Mouse (Mus musculus): Measurements from ENCODE around the gene Rps21.

The Rps21 gene

DNA sequence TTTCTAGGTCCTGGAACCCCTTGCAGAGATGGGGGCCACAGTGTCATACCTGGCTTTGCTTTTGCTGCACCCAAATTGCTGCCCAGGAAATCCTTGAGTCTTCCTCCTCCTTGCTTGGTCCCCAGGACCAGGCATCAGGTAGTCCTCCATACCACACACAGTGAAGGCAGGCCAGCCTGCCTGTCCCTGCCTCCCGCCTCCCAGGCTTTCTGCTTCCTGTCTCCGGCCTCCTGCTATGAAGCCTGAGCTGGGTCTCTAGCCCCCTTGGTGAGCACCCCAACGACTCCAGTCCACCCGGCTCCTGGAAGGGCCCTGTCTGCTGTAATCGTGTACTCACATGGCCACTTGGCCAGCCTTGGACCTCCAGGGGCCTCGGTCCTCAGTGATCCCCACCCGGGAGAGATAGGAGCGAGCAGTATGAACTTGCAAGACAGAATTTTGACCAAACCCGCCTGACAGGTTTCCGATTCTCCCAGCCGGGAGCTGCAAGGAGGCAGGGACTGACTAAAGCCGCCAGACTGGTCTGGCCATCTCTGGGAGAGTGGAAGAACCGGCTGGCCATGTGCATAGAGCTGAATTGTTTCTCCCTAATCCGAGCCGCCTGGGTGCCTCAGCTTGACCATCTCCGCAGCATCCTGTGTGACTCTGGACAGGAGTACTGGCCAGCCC lies 32.4 kb downstream of the Rps21 start, which contains the start of gene Rbbp8nl:
Gene Rbbp8nl, minus strand, starts transcription at position 440 of the 669 bp plus-strand sequence.
- DNase-seq (ENCODE audit: low read depth, low spot score), result no peak

DNA sequence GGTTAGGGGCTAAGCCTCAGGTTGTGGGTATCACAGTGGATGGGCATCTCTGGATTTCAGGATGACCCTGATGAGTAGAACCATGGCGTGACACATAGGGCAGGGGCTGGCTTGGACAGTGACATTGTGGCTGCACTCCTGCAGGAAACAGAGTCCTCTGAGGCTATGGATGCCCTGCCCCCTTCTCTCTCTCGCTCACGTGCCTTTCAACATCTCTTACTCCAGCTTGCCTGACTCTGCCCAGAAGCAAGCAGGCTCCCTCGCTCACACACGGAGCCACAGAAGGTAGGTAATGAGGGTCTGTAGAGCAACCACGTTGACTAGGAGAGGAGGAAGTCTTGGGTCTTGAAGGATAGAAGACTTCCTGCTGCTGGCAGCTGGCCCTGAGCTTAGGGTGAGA lies 33.3 kb downstream of the Rps21 start:
- DNase-seq (ENCODE audit: low read depth, low spot score), result no peak

DNA sequence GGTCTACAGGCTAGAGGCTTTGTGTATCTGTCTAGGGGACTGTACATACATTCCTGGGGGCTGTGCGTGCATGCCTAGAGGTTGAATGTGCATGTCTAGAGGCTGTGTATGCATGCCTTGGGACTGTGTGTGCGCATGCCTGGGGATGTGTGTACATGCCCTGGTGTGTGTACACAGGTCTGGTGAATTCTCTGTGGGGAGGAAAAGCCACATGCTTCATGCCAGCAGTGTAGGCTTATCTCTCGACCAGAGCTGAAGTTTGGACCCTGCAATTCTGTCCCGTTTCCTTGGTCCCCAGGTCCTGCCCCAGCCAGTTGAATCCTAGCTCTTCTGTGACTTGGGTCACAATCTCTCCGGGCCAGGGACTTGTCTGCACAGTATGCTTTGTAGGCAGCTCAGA lies 34.4 kb downstream of the Rps21 start:
- DNase-seq (ENCODE audit: low read depth, low spot score), result no peak

DNA sequence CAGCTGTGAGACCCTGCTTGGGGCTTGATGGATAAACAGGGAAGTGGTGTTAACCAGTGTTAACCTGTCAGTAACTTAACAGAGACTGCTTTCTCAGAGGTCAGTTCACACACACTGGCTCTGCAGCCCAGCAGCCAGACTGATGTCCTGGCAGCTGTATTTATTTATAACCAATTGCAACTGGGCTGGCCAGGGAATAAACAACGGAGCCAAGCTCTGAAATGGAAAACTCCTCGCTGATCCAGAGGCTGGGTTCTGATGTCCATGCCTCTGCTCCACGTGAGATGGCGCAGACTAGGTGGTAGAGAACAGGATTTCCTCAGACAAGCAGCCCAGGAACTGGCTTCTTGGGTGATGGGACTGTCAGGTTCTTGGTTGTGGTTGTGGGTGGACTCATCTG lies 34.8 kb downstream of the Rps21 start:
- DNase-seq (ENCODE audit: low read depth, low spot score), result no peak

DNA sequence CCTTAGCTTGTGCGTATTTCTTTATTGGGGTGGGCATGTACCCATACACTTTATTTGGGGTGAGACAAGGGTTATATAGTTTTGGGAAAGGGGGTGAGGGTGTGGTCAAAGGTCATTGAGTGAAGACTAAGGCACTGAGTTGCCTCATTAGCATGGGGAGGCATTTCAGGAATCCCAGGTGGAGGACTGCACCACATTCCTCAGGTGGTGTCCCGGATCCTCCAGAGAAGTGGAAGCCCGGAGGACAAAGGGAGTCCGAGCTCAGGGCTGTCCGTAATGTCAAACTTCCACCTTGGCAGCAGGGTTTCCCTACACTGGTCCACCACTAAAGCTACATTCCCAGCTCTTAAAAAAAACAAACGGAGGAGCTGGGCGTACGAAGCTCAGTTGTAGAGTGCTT lies 35.7 kb downstream of the Rps21 start:
- no peak for DNase-seq (ENCODE audit: low read depth, low spot score)

DNA sequence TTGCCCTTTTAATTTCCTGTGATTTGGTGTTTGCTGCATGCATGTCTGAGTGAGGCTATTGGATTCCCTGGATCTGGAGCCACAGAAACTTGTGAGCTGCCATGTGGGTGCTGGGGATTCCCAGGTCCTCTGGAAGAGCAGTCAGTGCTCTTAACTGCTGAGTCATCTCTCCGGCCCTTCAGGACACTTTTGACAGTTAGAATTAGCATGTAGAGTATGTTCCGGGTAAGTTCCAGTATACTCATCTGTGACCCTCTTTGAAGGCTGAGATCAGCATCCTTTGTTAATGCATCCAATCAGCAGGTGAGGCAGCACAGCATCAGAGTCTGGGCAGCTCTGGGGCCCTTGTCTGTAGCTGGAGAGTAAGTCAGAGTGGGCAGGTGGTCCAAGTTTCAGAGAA lies 43.1 kb downstream of the Rps21 start:
- no peak for DNase-seq (ENCODE audit: low read depth, low spot score)

- DNase-seq (ENCODE audit: low read depth, low spot score), result no peak
Observed at GRCm38 (mm10) chr2:180300771-180301170, 43.6 kb downstream of the Rps21 start.

- DNase-seq (ENCODE audit: low read depth, low spot score), result no peak
Observed at GRCm38 (mm10) chr2:180302201-180302600, 45.0 kb downstream of the Rps21 start.

- no peak for DNase-seq (ENCODE audit: low read depth, low spot score)
Observed at GRCm38 (mm10) chr2:180303468-180303867, 46.3 kb downstream of the Rps21 start.

DNA sequence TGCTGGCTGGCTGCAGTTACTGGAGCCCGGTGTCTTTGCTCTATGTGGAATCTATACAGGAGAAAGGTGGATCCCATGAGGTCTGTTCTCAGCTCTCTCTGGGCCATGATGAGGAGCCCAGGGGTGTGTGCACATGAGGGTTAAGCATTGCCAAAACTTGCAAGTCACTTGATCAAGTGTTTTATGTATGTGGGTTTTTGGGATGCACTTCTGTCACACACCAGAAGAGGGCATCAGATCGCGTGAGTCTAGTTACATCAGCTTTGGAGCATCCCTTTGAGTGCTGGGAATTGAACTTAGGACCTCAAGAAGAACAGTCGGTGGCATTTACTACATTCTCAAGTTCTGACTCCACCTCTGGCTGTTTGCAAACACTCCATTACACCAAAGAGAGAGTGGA lies 47.4 kb downstream of the Rps21 start:
- no peak for DNase-seq (ENCODE audit: low read depth, low spot score)

GRCm38 (mm10) chr2:180305490-180305889 lies 48.3 kb downstream of the Rps21 start:
- DNase-seq (ENCODE audit: low read depth, low spot score), result peak; percentile 42

DNA sequence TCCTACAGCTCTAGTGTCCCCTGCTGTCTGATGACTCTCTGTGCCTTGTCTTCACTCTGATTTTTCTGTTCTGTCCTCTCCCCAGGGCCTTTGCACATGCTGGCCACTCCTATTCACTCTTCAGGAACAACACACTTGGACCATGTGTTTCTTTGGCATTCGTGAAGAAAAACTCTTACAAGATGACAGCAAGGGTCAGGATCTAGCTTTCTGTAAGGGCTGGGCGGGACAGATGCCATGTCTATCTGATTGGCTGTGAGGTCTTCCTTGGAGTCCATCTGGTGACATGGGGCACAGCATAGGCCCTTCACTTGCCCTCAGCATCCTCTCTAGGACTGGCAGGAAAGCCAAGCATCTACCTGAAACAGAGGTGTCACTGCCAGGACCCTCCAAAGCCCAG lies 48.8 kb downstream of the Rps21 start:
- DNase-seq (ENCODE audit: low read depth, low spot score), result no peak

DNA sequence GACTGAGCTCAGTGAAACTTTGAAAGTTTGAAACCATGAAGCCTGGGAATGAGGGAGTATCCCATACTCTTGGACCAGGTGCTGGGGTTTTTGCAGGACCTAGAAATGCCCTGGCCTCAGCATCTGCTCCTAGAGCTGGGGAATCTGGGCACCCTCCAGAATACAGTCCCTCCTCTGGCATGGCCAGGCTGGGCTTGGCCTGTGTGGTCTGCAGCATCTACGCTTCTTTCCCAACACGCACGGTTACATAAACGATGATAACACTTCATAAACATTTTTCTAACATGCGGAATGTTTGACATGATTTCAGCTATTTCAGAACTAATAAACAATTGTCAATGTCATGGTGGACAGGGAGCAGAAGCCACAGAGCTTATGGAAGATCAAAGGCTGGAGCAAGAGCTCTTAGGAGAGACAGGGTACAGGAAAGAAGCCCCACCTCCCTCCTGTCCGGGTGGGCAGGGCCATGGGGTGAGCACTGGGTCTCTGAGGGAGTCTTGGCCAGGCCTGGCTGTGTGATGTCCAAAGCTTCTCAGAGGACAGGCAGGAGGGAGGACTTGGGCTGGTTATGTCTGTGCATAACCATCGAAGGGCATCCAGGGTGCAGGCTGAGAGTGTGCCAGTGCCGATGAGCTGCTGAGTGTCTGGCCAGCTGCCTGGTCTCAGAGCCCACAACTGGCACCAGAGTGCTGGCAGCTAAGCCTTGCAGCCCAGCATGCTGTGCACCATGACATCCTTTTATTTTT lies 49.4 kb downstream of the Rps21 start:
- DNase-seq (ENCODE audit: low read depth, low spot score), result no peak

DNA sequence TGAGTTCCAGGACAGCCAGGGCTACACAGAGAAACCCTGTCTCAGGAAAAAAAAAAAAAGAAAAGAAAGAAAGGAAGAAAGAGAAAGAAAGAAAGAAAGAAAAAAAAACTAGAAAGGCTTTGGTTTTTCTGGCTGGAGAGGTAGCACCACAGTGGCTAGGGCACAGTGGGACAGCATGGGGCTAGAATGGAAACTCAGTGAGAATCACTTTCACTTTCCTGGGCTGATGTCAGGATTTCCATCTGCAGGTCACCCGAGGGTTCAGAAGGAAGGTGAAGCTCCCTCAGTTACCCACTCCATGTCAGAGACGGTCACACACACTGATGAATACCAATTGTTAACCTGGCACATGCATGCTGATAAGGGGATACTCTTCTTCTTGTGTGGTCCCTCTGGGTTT lies 50.5 kb downstream of the Rps21 start:
- peak; percentile 16 for DNase-seq (ENCODE audit: low read depth, low spot score)
